Mouse (Mus musculus) lung, adult 18-20 months (tissue): Measurements from ENCODE around the gene Pde10a.

Source experiments
- DNase-seq, 2 experiments: peaks; one replicate each; pipeline ENCODE4 v3.0.0; 2022; ENCODE audit warnings: mixed read lengths in 2 of 2

Gene Pde10a

GRCm38 (mm10) chr17:8525225-8525721 is at the start of gene Pde10a:
Gene Pde10a (plus strand): TSS chr17:8525372.
- DNase-seq: peak; percentile 8 to 9

- DNase-seq: no peak
Measured at GRCm38 (mm10) chr17:8478554-8478953, 46.6 kb upstream of the Pde10a start.

GRCm38 (mm10) chr17:8479493-8480128 is 45.6 kb upstream of the Pde10a start:
- DNase-seq: no peak

DNA sequence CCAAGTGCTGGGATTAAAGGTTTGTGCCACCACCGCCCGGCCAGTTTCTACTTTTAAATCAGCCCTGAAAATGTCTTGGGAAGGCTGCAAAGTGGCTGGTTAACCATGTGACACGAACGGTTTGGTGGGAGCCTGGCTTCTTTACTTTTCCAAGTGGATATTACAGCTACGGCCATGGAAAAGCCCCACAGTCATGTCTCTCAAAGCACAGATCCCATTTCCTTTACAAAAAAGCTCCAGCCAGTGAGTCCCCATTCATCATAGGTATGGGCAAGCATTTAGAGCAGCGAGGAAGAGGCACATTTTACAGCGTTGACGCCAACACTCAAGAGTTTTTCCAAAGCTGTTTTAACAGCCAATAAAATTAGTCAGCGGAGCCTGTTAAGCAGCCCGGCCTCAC is 43.4 kb upstream of the Pde10a start:
- no peak for DNase-seq

- no peak for DNase-seq
Measured at GRCm38 (mm10) chr17:8482876-8483275, 42.3 kb upstream of the Pde10a start.

GRCm38 (mm10) chr17:8484246-8484645 is 40.9 kb upstream of the Pde10a start:
- DNase-seq: no peak

GRCm38 (mm10) chr17:8485146-8485545 is 40.0 kb upstream of the Pde10a start:
- no peak for DNase-seq

DNA sequence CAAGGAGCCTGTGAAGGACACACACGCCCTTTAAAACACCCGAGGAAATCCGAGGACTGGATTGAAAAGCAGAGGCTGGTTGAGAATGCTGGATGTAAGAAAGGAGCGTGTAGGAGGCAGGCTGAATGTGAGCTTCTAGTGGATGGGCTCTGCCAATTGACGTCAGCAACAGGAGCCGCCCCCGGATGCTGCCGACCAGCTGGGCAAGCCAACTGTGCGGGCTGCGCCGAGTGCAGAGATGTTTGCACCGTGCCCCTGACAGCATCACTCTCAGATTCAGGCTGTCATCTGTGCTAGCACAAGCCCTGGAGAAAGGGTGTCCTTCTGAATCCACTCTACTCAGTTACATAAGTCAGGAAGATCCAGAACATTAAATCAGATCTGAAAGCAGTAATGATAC is 37.3 kb upstream of the Pde10a start:
- DNase-seq: peak; percentile 13 to 18

GRCm38 (mm10) chr17:8490971-8491370 is 34.2 kb upstream of the Pde10a start:
- DNase-seq: no peak

DNA sequence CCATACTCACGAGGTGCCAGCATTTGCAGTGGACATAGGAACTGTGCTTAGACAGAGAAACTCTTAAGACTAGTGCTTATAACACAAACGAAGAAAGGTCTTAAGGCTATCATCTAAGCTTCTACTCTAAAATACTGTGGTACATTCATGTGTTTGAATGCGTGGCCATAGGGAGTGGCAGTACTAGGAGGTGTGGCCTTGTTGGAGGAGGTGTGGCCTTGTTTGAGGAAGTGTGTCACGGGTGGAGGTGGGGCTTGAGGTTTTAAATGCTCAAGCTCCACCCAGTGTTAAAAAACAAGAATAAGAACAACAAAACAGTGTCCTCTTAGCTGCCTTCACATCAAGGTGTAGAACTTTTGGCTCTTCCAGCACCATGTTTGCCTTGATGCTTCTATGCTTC is 31.7 kb upstream of the Pde10a start:
- no peak for DNase-seq

- DNase-seq: no peak
Measured at GRCm38 (mm10) chr17:8498151-8498550, 27.0 kb upstream of the Pde10a start.

GRCm38 (mm10) chr17:8498655-8499054 is 26.5 kb upstream of the Pde10a start:
- no peak for DNase-seq

- no peak for DNase-seq
Measured at GRCm38 (mm10) chr17:8499564-8500117, 25.5 kb upstream of the Pde10a start.

GRCm38 (mm10) chr17:8504381-8504780 is 20.8 kb upstream of the Pde10a start:
- no peak for DNase-seq

- peak; percentile 66 to 76 for DNase-seq
Measured at GRCm38 (mm10) chr17:8505669-8506426, 19.3 kb upstream of the Pde10a start.

- DNase-seq: no peak
Measured at GRCm38 (mm10) chr17:8506726-8507125, 18.4 kb upstream of the Pde10a start.

DNA sequence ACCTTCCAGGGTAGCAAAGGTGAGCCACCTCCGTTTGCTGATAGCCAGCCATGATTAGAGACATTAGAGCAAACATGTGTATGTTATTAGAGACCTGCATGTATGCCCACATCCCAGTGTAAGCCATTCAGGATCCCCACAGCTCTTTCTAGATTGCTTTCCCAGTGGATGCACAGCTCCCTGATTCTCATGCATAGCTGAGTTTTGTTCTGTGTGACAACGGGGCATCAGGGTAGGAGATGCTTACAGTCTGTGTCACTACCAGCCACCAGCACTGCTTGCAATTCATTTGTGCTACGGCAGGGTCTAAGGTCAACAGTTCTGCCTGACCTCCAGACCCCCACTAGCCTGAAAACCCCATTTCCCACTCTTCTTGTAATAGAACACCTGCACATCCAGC is 17.5 kb upstream of the Pde10a start:
- DNase-seq: no peak

- DNase-seq: peak in 1 of 2 experiments; percentile 30
Measured at GRCm38 (mm10) chr17:8508305-8509141, 16.6 kb upstream of the Pde10a start.

DNA sequence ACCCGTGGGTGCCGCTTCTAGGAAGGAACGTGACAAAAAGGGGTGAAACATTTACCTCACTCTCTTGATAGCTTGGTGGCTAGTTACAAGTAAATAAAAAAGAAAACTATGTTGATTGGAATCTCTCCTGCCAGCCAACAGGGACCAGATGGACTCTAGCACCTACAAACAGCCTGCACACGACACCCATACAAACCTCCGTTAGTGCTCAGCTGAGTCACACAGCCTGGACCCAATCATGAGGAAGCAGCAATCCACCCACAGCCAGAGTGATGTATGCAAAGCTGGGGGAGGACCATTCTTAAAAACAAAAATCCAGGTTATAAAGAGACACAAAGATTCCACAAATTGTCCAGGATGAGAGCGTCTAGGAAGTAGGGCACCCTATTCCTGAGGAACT is 9.2 kb upstream of the Pde10a start:
- no peak for DNase-seq

DNA sequence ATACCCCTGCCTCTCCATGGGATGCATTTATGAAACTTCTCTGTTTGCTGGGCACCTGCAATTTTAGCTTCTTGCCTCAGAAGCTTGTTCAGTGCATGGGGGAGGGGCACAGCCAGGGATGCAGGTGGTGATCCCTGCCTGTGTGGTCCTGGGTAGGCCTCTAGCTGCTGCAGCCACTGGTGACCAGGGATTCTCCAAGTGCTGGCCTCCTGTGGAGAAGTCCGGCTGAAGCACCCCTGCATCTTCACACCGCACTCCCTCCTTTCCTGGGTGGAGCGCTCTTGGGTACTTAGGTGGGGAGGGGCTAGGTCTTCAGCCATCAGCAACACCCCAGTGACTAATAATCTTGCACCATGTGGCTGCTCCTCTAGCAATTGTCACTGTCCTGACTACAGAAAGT is 1.2 kb upstream of the Pde10a start:
- DNase-seq: no peak

- peak; percentile 47 to 69 for DNase-seq
Measured at GRCm38 (mm10) chr17:8524387-8525165, 596 bp upstream of the Pde10a start.
